Mouse (Mus musculus) midbrain, postnatal 0 days (tissue): ENCODE measurements around the gene Gzmk. TPM values are rescaled to one million over a fixed set of nuclear protein-coding genes. Genes with fewer than 3 reads are reported as not detected.

ENCODE experiments used
- ATAC-seq: fragments of 200-750 bp; cut with Nextera tagmentation; 2 replicates; pipeline ENCODE4 v1.8.0; 2017; ENCODE audit warnings: moderate number of reproducible peaks, mild to moderate bottlenecking, moderate TSS enrichment, moderate library complexity; ENCODE audit not compliant: low FRiP score
- DNase-seq: peaks from one replicate; pipeline ENCODE4 v3.0.0-alpha.2; 2015; ENCODE audit warnings: low spot score
- H3K27ac ChIP-seq: fragments of 300-500 bp; sonication (generic); 2 replicates; pipeline ENCODE4 v1.5.1; 2014; ENCODE audit warnings: low read depth, mild to moderate bottlenecking, low read length, mixed read lengths
- H3K27me3 ChIP-seq: fragments of 300-500 bp; sonication (generic); 2 replicates; pipeline ENCODE4 v1.6.1; 2014; ENCODE audit warnings: low read length, control low read depth, mixed read lengths; ENCODE audit not compliant: insufficient read depth
- H3K36me3 ChIP-seq: fragments of 300-500 bp; sonication (generic); 2 replicates; pipeline ENCODE4 v1.6.1; 2014; ENCODE audit warnings: low read length, control low read depth, mixed read lengths; ENCODE audit not compliant: insufficient read depth
- H3K4me1 ChIP-seq: fragments of 300-500 bp; sonication (generic); 2 replicates; pipeline ENCODE4 v1.6.1; 2014; ENCODE audit warnings: mild to moderate bottlenecking, control low read depth, antibody characterized with exemption, low read length, mixed read lengths; ENCODE audit not compliant: insufficient read depth
- H3K4me2 ChIP-seq: fragments of 300-500 bp; sonication (generic); 2 replicates; pipeline ENCODE4 v1.6.1; 2014; ENCODE audit warnings: low read depth, mild to moderate bottlenecking, low read length, mixed read lengths; ENCODE audit not compliant: poor library complexity, severe bottlenecking
- H3K4me3 ChIP-seq: fragments of 300-500 bp; sonication (generic); 2 replicates; pipeline ENCODE4 v1.5.1; 2014; ENCODE audit warnings: low read depth, mild to moderate bottlenecking, low read length, moderate library complexity
- H3K9ac ChIP-seq: fragments of 300-500 bp; sonication (generic); replicated peaks from 2 replicates; pipeline ENCODE4 v1.6.1; 2014; ENCODE audit warnings: mild to moderate bottlenecking, low read length, moderate library complexity, mixed read lengths; ENCODE audit not compliant: poor library complexity, severe bottlenecking
- H3K9me3 ChIP-seq: fragments of 300-500 bp; sonication (generic); 2 replicates; pipeline ENCODE4 v1.6.1; 2016; ENCODE audit warnings: low read length, control low read depth
- CTCF ChIP-seq: IDR thresholded peaks from 2 replicates; pipeline ENCODE4 v1.5.1; 2016; ENCODE audit warnings: antibody characterized with exemption, mild to moderate bottlenecking
- WGBS: fragments of 180-500 bp; shearing (Covaris S2); extraction: QIAGEN DNeasy Blood & Tissue Kit; methylation state at CpG from one replicate; pipeline ENCODE4 v1.1.7; 2014; 5-methylcytosine and 5-hydroxymethylcytosine counted together
- polyA plus RNA-seq: library from polyadenylated mRNA; unstranded; fragments of >200 nt; fragmentation: Nextera tagmentation; extraction: Ambion mirVana; gene quantifications from 2 replicates; pipeline ENCODE4 v1.2.1, GENCODE M21; 2015
- total RNA-seq: library from RNA; depleted of rRNA; stranded (reverse); fragments of >200 nt; gene quantifications from 2 replicates; pipeline ENCODE4 v1.2.3, GENCODE M21; 2014

Gzmk gene
- total and polyA plus RNA-seq, 2 experiments from 2014 or later: not detected

DNA sequence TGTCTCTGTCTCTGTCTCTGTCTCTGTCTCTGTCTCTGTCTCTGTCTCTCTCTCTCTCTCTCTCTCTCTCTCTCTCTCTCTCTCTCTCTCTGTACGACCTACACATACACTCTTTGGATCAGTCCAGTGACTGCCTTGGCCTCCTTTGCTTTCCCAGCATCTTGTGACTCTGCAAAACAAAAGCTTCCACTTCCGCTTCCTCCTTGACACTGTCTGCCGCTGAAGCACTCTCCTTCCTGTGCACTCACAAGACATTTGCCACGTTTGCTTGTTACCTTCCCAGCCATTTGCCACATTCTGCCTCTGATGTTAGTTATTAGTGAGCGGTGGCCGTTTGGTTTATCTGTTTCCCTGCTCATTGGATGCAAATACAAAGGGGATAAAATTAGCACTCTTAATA is 16.4 kb upstream of the Gzmk start:
- Histone ChIP-seq H3K9me3 (no peaks in the 10 kb centered on the region), H3K36me3 (no peaks in the 10 kb centered on the region), H3K4me2 (no peak overlapping the region), H3K27ac (no peak overlapping the region), H3K4me1 (no peaks in the 10 kb centered on the region), H3K4me3 (no peak overlapping the region), H3K9ac (no peak overlapping the region), H3K27me3 (no peaks in the 10 kb centered on the region)
- no peak for TF ChIP-seq CTCF
- DNase-seq (no peak), ATAC-seq (no peak)
- whole genome bisulfite sequencing: 52% methylated on average over 6 of the region's 6 CpGs

- no peak for TF ChIP-seq CTCF
- H3K9me3 ChIP-seq: no peaks in the 10 kb centered on the region
- no peak overlapping the region for H3K4me3 ChIP-seq
- H3K27me3 ChIP-seq: no peaks in the 10 kb centered on the region
- DNase-seq: no peak
- no peak overlapping the region for H3K9ac ChIP-seq
- ATAC-seq: no peak
- no peaks in the 10 kb centered on the region for H3K4me1 ChIP-seq
- H3K27ac ChIP-seq: no peak overlapping the region
- no peak overlapping the region for H3K4me2 ChIP-seq
- 89% methylated on average over 17 of the region's 17 CpGs for WGBS
- no peaks in the 10 kb centered on the region for H3K36me3 ChIP-seq
Observed at GRCm38 (mm10) chr13:113227666-113228463, 2.2 kb upstream of the Gzmk start.

DNA sequence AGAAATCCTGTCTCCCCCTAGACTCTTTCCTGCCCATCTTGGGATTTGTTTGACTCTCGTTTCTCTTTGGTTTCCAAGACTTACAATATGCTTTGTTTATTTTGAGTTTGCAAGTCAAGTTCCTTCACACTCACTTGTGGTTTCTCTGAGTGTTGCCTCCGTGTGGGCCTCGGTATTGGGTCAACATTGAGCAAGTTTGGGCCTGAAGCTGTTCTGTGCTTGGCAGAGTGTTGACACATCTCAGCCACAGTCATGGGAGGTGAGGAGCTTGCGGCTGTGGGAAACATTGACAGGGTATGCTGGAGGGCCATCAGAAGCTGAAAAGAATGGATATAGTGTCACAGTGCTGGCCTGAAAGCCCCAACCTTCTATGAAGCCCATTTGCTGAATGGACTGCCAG is 1.4 kb upstream of the Gzmk start:
- Histone ChIP-seq H3K27ac (no peak overlapping the region), H3K4me2 (no peak overlapping the region), H3K9me3 (no peaks in the 10 kb centered on the region), H3K27me3 (no peaks in the 10 kb centered on the region), H3K9ac (no peak overlapping the region), H3K36me3 (no peaks in the 10 kb centered on the region), H3K4me1 (no peaks in the 10 kb centered on the region), H3K4me3 (no peak overlapping the region)
- TF ChIP-seq CTCF: no peak
- DNase-seq (no peak), ATAC-seq (no peak)
- 86% methylated on average over 4 of the region's 4 CpGs for WGBS

DNA sequence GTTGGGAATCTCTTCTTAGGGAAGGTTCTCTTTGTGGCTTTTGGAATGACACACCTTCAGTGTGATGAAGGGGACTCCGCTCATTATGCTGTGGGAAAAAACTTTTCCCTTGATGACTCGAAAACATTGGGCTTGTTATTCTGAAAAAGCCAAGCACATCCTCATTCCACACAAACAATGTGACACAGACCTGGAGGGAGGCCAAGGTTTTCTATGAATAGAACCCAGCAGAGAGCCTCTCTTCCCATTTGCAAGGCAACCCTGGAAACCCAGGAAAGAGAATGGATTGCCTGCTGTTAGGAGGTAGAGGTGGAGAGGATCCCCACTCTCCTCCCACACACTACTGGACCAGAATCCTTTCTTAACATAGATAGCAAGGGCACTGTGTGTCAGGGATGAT is 1.6 kb downstream of the Gzmk start:
- WGBS: 19% methylated on average over 2 of the region's 2 CpGs
- Histone ChIP-seq H3K27me3 (no peaks in the 10 kb centered on the region), H3K9ac (no peak overlapping the region), H3K36me3 (no peaks in the 10 kb centered on the region), H3K27ac (no peak overlapping the region), H3K4me1 (no peaks in the 10 kb centered on the region), H3K4me2 (0 out of 2 replicates have a peak overlapping the region, but pooled peaks have one; percentile 22), H3K9me3 (no peaks in the 10 kb centered on the region), H3K4me3 (no peak overlapping the region)
- ATAC-seq (no peak), DNase-seq (peak; percentile 74)
- TF ChIP-seq CTCF: no peak

- TF ChIP-seq CTCF: no peak
- Histone ChIP-seq H3K36me3 (no peaks in the 10 kb centered on the region), H3K4me3 (no peak overlapping the region), H3K27ac (no peak overlapping the region), H3K27me3 (no peaks in the 10 kb centered on the region), H3K9me3 (no peaks in the 10 kb centered on the region), H3K4me2 (no peak overlapping the region), H3K4me1 (no peaks in the 10 kb centered on the region), H3K9ac (no peak overlapping the region)
- DNase-seq (no peak), ATAC-seq (no peak)
- WGBS: 61% methylated on average over 6 of the region's 6 CpGs
Observed at GRCm38 (mm10) chr13:113221851-113222250, 3.9 kb downstream of the Gzmk start.

DNA sequence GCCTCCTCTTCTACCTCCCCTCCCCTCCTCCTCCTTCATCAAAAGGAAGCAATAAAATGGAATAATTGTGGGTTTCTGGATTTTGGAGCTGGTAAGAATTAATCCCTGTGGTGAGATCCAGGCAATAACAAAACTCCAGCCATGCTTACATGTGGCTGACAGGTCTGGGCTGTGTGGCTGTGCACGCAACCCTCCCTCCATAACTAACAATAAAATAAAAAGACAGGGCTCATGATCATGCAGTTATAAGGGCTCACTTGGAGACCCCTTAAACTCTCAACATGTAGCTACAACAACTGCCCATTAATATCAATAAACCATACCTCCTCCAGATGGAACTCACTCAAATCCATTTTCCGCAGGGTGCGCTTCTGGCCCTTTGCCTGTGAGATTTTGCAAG is 11.8 kb downstream of the Gzmk start:
- Histone ChIP-seq H3K36me3 (no peaks in the 10 kb centered on the region), H3K4me2 (no peak overlapping the region), H3K4me1 (no peaks in the 10 kb centered on the region), H3K27ac (no peak overlapping the region), H3K27me3 (peaks cover 5% of the 10 kb centered on the region; the same call in 1 of the 2 replicates), H3K9me3 (no peaks in the 10 kb centered on the region), H3K4me3 (no peak overlapping the region), H3K9ac (no peak overlapping the region)
- ATAC-seq (no peak), DNase-seq (no peak)
- no peak for TF ChIP-seq CTCF
- WGBS: 93% methylated on average over 3 of the region's 3 CpGs
